Mouse (Mus musculus): ENCODE measurements around the gene Dr1. TPM values are rescaled to one million over a fixed set of nuclear protein-coding genes. Genes with fewer than 3 reads are reported as not detected.
A peak's percentile ranks its signal among the peaks of the same experiment; 100 is the strongest.
"Not testable (repeated sequence)": the region's sequence is repeated elsewhere in the genome, so short reads cannot be mapped to it uniquely, and the experiment has no call there.

Gene Dr1
- total RNA-seq (2014; rRNA removed) (39.9 and 43.7 TPM in 2 replicates), polyA plus RNA-seq (2015; fragmentation: Nextera tagmentation; extraction: Ambion mirVana) (29.5 and 38.1 TPM in 2 replicates)

- DNase-seq (peak; percentile 94), ATAC-seq (peak; percentile 99)
- TF ChIP-seq CTCF (IDR thresholded peaks at IDR 0.05; ENCODE audit: low read depth) = no peak
- Histone ChIP-seq H3K4me1 (ENCODE audit: insufficient read depth) (peaks cover 23% of the 10 kb centered on the region), H3K27ac (ENCODE audit: low read depth, low read length) (peak within 1 kb of the TSS; percentile 95), H3K4me2 (ENCODE audit: low read depth) (peak within 1 kb of the TSS; percentile 92), H3K9me3 (ENCODE audit: low read length) (no peaks in the 10 kb centered on the region), H3K9ac (peak within 1 kb of the TSS; percentile 96), H3K27me3 (ENCODE audit: insufficient read depth, low read length) (no peaks in the 10 kb centered on the region), H3K36me3 (ENCODE audit: insufficient read depth) (no peaks in the 10 kb centered on the region), H3K4me3 (ENCODE audit: low read depth, low read length) (peak within 1 kb of the TSS; percentile 92)
- WGBS = 2% methylated on average over 54 of the region's 55 CpGs
These were observed at the start of gene Dr1 for GRCm38 (mm10) chr5:108268127-108269062. Gene Dr1 (plus strand): TSS chr5:108268897.

GRCm38 (mm10) chr5:108224077-108224476 lies 44.6 kb upstream of the Dr1 start:
- TF ChIP-seq CTCF (IDR thresholded peaks at IDR 0.05; ENCODE audit: low read depth) = no peak
- H3K27ac ChIP-seq (ENCODE audit: low read depth, low read length) = no peak overlapping the region
- DNase-seq = no peak
- H3K27me3 ChIP-seq (ENCODE audit: insufficient read depth, low read length) = no peaks in the 10 kb centered on the region
- no peak overlapping the region for H3K4me2 ChIP-seq (ENCODE audit: low read depth)
- no peak for ATAC-seq
- H3K4me1 ChIP-seq (ENCODE audit: insufficient read depth) = no peaks in the 10 kb centered on the region
- no peaks in the 10 kb centered on the region for H3K36me3 ChIP-seq (ENCODE audit: insufficient read depth)
- no peaks in the 10 kb centered on the region for H3K9me3 ChIP-seq (ENCODE audit: low read length)
- H3K4me3 ChIP-seq (ENCODE audit: low read depth, low read length) = no peak overlapping the region
- no peak overlapping the region for H3K9ac ChIP-seq

GRCm38 (mm10) chr5:108226159-108226558 lies 42.5 kb upstream of the Dr1 start:
- H3K9ac ChIP-seq = no peak overlapping the region
- no peak for TF ChIP-seq CTCF (IDR thresholded peaks at IDR 0.05; ENCODE audit: low read depth)
- no peak overlapping the region for H3K4me2 ChIP-seq (ENCODE audit: low read depth)
- H3K4me1 ChIP-seq (ENCODE audit: insufficient read depth) = no peaks in the 10 kb centered on the region
- H3K27ac ChIP-seq (ENCODE audit: low read depth, low read length) = no peak overlapping the region
- no peaks in the 10 kb centered on the region for H3K9me3 ChIP-seq (ENCODE audit: low read length)
- ATAC-seq (no peak), DNase-seq (no peak)
- no peaks in the 10 kb centered on the region for H3K36me3 ChIP-seq (ENCODE audit: insufficient read depth)
- H3K27me3 ChIP-seq (ENCODE audit: insufficient read depth, low read length) = no peaks in the 10 kb centered on the region
- H3K4me3 ChIP-seq (ENCODE audit: low read depth, low read length) = no peak overlapping the region

- H3K4me3 ChIP-seq (ENCODE audit: low read depth, low read length) = no peak overlapping the region
- no peak overlapping the region for H3K4me2 ChIP-seq (ENCODE audit: low read depth)
- H3K36me3 ChIP-seq (ENCODE audit: insufficient read depth) = no peaks in the 10 kb centered on the region
- H3K27me3 ChIP-seq (ENCODE audit: insufficient read depth, low read length) = no peaks in the 10 kb centered on the region
- H3K4me1 ChIP-seq (ENCODE audit: insufficient read depth) = no peaks in the 10 kb centered on the region
- no peak for TF ChIP-seq CTCF (IDR thresholded peaks at IDR 0.05; ENCODE audit: low read depth)
- ATAC-seq = no peak
- peak; percentile 4 for DNase-seq
- no peaks in the 10 kb centered on the region for H3K9me3 ChIP-seq (ENCODE audit: low read length)
- 51% methylated on average over 3 of the region's 3 CpGs for WGBS
- no peak overlapping the region for H3K27ac ChIP-seq (ENCODE audit: low read depth, low read length)
- no peak overlapping the region for H3K9ac ChIP-seq
These were observed 22.4 kb upstream of the Dr1 start for GRCm38 (mm10) chr5:108246314-108246765.

GRCm38 (mm10) chr5:108250033-108250432 lies 18.7 kb upstream of the Dr1 start:
- TF ChIP-seq CTCF (IDR thresholded peaks at IDR 0.05; ENCODE audit: low read depth) = no peak
- Histone ChIP-seq H3K27ac (ENCODE audit: low read depth, low read length) (no peak overlapping the region), H3K4me1 (ENCODE audit: insufficient read depth) (no peaks in the 10 kb centered on the region), H3K9me3 (ENCODE audit: low read length) (no peaks in the 10 kb centered on the region), H3K36me3 (ENCODE audit: insufficient read depth) (no peaks in the 10 kb centered on the region), H3K4me2 (ENCODE audit: low read depth) (no peak overlapping the region), H3K27me3 (ENCODE audit: insufficient read depth, low read length) (no peaks in the 10 kb centered on the region), H3K9ac (no peak overlapping the region), H3K4me3 (ENCODE audit: low read depth, low read length) (no peak overlapping the region)
- ATAC-seq = no peak
- DNase-seq = no peak
- WGBS = 66% methylated on average over 2 of the region's 2 CpGs

GRCm38 (mm10) chr5:108255259-108255658 lies 13.4 kb upstream of the Dr1 start:
- no peak overlapping the region for H3K9ac ChIP-seq
- H3K4me1 ChIP-seq (ENCODE audit: insufficient read depth) = no peaks in the 10 kb centered on the region
- no peak for ATAC-seq
- no peak overlapping the region for H3K4me2 ChIP-seq (ENCODE audit: low read depth)
- 81% methylated on average over 5 of the region's 5 CpGs for WGBS
- no peaks in the 10 kb centered on the region for H3K9me3 ChIP-seq (ENCODE audit: low read length)
- no peaks in the 10 kb centered on the region for H3K27me3 ChIP-seq (ENCODE audit: insufficient read depth, low read length)
- no peak overlapping the region for H3K27ac ChIP-seq (ENCODE audit: low read depth, low read length)
- no peak for DNase-seq
- no peak overlapping the region for H3K4me3 ChIP-seq (ENCODE audit: low read depth, low read length)
- no peak for TF ChIP-seq CTCF (IDR thresholded peaks at IDR 0.05; ENCODE audit: low read depth)
- H3K36me3 ChIP-seq (ENCODE audit: insufficient read depth) = no peaks in the 10 kb centered on the region

- WGBS = 30% methylated on average over 4 of the region's 4 CpGs
- Histone ChIP-seq H3K4me2 (ENCODE audit: low read depth) (no peak overlapping the region), H3K9ac (no peak overlapping the region), H3K4me1 (ENCODE audit: insufficient read depth) (no peaks in the 10 kb centered on the region), H3K4me3 (ENCODE audit: low read depth, low read length) (no peak overlapping the region), H3K36me3 (ENCODE audit: insufficient read depth) (no peaks in the 10 kb centered on the region), H3K9me3 (ENCODE audit: low read length) (no peaks in the 10 kb centered on the region), H3K27me3 (ENCODE audit: insufficient read depth, low read length) (no peaks in the 10 kb centered on the region), H3K27ac (ENCODE audit: low read depth, low read length) (no peak overlapping the region)
- ATAC-seq (peak; percentile 79), DNase-seq (peak; percentile 8)
- TF ChIP-seq CTCF (IDR thresholded peaks at IDR 0.05; ENCODE audit: low read depth) = no peak
These were observed 6.0 kb upstream of the Dr1 start for GRCm38 (mm10) chr5:108262722-108263121.

- not testable (repeated sequence) for H3K9me3 ChIP-seq (ENCODE audit: low read length); H3K9ac ChIP-seq; H3K27ac ChIP-seq (ENCODE audit: low read depth, low read length); H3K4me2 ChIP-seq (ENCODE audit: low read depth); DNase-seq; H3K36me3 ChIP-seq (ENCODE audit: insufficient read depth); H3K27me3 ChIP-seq (ENCODE audit: insufficient read depth, low read length); H3K4me1 ChIP-seq (ENCODE audit: insufficient read depth); ATAC-seq; H3K4me3 ChIP-seq (ENCODE audit: low read depth, low read length)
- WGBS = 80% methylated on average over 1 of the region's 1 CpGs
These were observed 4.9 kb upstream of the Dr1 start for GRCm38 (mm10) chr5:108263785-108264184.
